Mouse (Mus musculus): ENCODE data around the gene Zfp704. TPM values are rescaled to one million over a fixed set of nuclear protein-coding genes. Genes with fewer than 3 reads are reported as not detected.

Zfp704 gene
- polyA plus RNA-seq, 1 experiment from 2014 or later, result 12.0 TPM

- Histone ChIP-seq H3K27me3 (no peaks in the 10 kb centered on the region), H3K27ac (no peak overlapping the region), H3K36me3 (no peaks in the 10 kb centered on the region), H3K4me1 (replicated peaks) (peaks cover 29% of the 10 kb centered on the region), H3K9me3 (no peaks in the 10 kb centered on the region), H3K9ac (replicated peaks) (no peak overlapping the region), H3K4me3 (replicated peaks) (no peak overlapping the region), H3K4me2 (no peak overlapping the region)
- no peak for ATAC-seq (ENCODE audit: insufficient number of reproducible peaks, insufficient read depth, low FRiP score, low TSS enrichment, low read depth)
- WGBS, result 81% methylated on average over 7 of the region's 7 CpGs
These were observed 96.2 kb downstream of the Zfp704 start for GRCm38 (mm10) chr3:9513703-9514110.

- no peaks in the 10 kb centered on the region for H3K27me3 ChIP-seq
- WGBS, result 96% methylated on average over 10 of the region's 10 CpGs
These were observed 97.7 kb downstream of the Zfp704 start for GRCm38 (mm10) chr3:9512199-9512598.

GRCm38 (mm10) chr3:9505692-9506211 lies 104.1 kb downstream of the Zfp704 start:
- no peak overlapping the region for H3K4me2 ChIP-seq
- H3K9me3 ChIP-seq, result no peaks in the 10 kb centered on the region
- H3K9ac ChIP-seq (replicated peaks), result no peak overlapping the region
- WGBS, result 69% methylated on average over 6 of the region's 6 CpGs
- no peaks in the 10 kb centered on the region for H3K36me3 ChIP-seq
- no peak for ATAC-seq (ENCODE audit: insufficient number of reproducible peaks, insufficient read depth, low FRiP score, low TSS enrichment, low read depth)
- no peak overlapping the region for H3K4me3 ChIP-seq (replicated peaks)
- H3K27ac ChIP-seq, result no peak overlapping the region
- peaks cover 9% of the 10 kb centered on the region for H3K4me1 ChIP-seq (replicated peaks)
- H3K27me3 ChIP-seq, result no peaks in the 10 kb centered on the region

More at GRCm38 (mm10) chr3:9512199-9512598, 97.7 kb downstream of the Zfp704 start:
- Histone ChIP-seq H3K27ac (no peak overlapping the region), H3K4me2 (no peak overlapping the region), H3K9me3 (no peaks in the 10 kb centered on the region), H3K4me3 (replicated peaks) (no peak overlapping the region), H3K9ac (replicated peaks) (no peak overlapping the region), H3K36me3 (no peaks in the 10 kb centered on the region), H3K4me1 (replicated peaks) (peaks cover 20% of the 10 kb centered on the region)
- no peak for ATAC-seq (ENCODE audit: insufficient number of reproducible peaks, insufficient read depth, low FRiP score, low TSS enrichment, low read depth)

GRCm38 (mm10) chr3:9504371-9504770 lies 105.5 kb downstream of the Zfp704 start:
- Histone ChIP-seq H3K36me3 (no peaks in the 10 kb centered on the region), H3K4me2 (no peak overlapping the region), H3K9ac (replicated peaks) (no peak overlapping the region), H3K4me1 (replicated peaks) (peaks cover 23% of the 10 kb centered on the region), H3K27me3 (no peaks in the 10 kb centered on the region), H3K9me3 (no peaks in the 10 kb centered on the region), H3K27ac (no peak overlapping the region), H3K4me3 (replicated peaks) (no peak overlapping the region)
- 91% methylated on average over 4 of the region's 4 CpGs for WGBS
- no peak for ATAC-seq (ENCODE audit: insufficient number of reproducible peaks, insufficient read depth, low FRiP score, low TSS enrichment, low read depth)

GRCm38 (mm10) chr3:9500725-9501124 lies 109.2 kb downstream of the Zfp704 start:
- H3K9ac ChIP-seq (replicated peaks), result no peak overlapping the region

GRCm38 (mm10) chr3:9499994-9500553 lies 109.8 kb downstream of the Zfp704 start:
- Histone ChIP-seq H3K4me1 (replicated peaks) (peaks cover 37% of the 10 kb centered on the region), H3K4me2 (no peak overlapping the region), H3K27me3 (no peaks in the 10 kb centered on the region), H3K27ac (0 out of 2 replicates have a peak overlapping the region, but pooled peaks have one; percentile 0), H3K36me3 (no peaks in the 10 kb centered on the region), H3K9me3 (no peaks in the 10 kb centered on the region), H3K4me3 (replicated peaks) (no peak overlapping the region), H3K9ac (replicated peaks) (no peak overlapping the region)
- no peak; the same call in 1 of the 2 replicates for ATAC-seq (ENCODE audit: insufficient number of reproducible peaks, insufficient read depth, low FRiP score, low TSS enrichment, low read depth)
- WGBS, result 70% methylated on average over 8 of the region's 8 CpGs

More at GRCm38 (mm10) chr3:9500725-9501124, 109.2 kb downstream of the Zfp704 start:
- H3K9me3 ChIP-seq, result no peaks in the 10 kb centered on the region
- ATAC-seq (ENCODE audit: insufficient number of reproducible peaks, insufficient read depth, low FRiP score, low TSS enrichment, low read depth), result peak; percentile 87
- WGBS, result 32% methylated on average over 6 of the region's 6 CpGs
- H3K4me1 ChIP-seq (replicated peaks), result peaks cover 39% of the 10 kb centered on the region
- no peak overlapping the region for H3K4me3 ChIP-seq (replicated peaks)
- H3K36me3 ChIP-seq, result no peaks in the 10 kb centered on the region
- H3K27ac ChIP-seq, result 0 out of 2 replicates have a peak overlapping the region, but pooled peaks have one; percentile 24
- no peak overlapping the region for H3K4me2 ChIP-seq
- no peaks in the 10 kb centered on the region for H3K27me3 ChIP-seq

- ATAC-seq (ENCODE audit: insufficient number of reproducible peaks, insufficient read depth, low FRiP score, low TSS enrichment, low read depth), result no peak
- Histone ChIP-seq H3K9me3 (no peaks in the 10 kb centered on the region), H3K9ac (replicated peaks) (no peak overlapping the region), H3K4me1 (replicated peaks) (peaks cover 39% of the 10 kb centered on the region), H3K36me3 (no peaks in the 10 kb centered on the region), H3K27ac (peak overlapping the region; percentile 0; the same call in 1 of the 2 replicates), H3K4me2 (no peak overlapping the region), H3K27me3 (no peaks in the 10 kb centered on the region), H3K4me3 (replicated peaks) (no peak overlapping the region)
- 49% methylated on average over 5 of the region's 5 CpGs for WGBS
These were observed 110.4 kb downstream of the Zfp704 start for GRCm38 (mm10) chr3:9499489-9499888.

GRCm38 (mm10) chr3:9497260-9497659 lies 112.6 kb downstream of the Zfp704 start:
- Histone ChIP-seq H3K27me3 (no peaks in the 10 kb centered on the region), H3K27ac (no peak overlapping the region), H3K4me3 (replicated peaks) (no peak overlapping the region), H3K4me1 (replicated peaks) (peaks cover 41% of the 10 kb centered on the region), H3K4me2 (no peak overlapping the region), H3K9me3 (no peaks in the 10 kb centered on the region), H3K9ac (replicated peaks) (no peak overlapping the region), H3K36me3 (no peaks in the 10 kb centered on the region)
- no peak for ATAC-seq (ENCODE audit: insufficient number of reproducible peaks, insufficient read depth, low FRiP score, low TSS enrichment, low read depth)
- 48% methylated on average over 5 of the region's 5 CpGs for WGBS

GRCm38 (mm10) chr3:9491766-9492283 lies 118.1 kb downstream of the Zfp704 start:
- no peak overlapping the region for H3K27ac ChIP-seq
- no peaks in the 10 kb centered on the region for H3K9me3 ChIP-seq
- 89% methylated on average over 4 of the region's 4 CpGs for WGBS
- H3K4me3 ChIP-seq (replicated peaks), result no peak overlapping the region
- no peaks in the 10 kb centered on the region for H3K27me3 ChIP-seq
- H3K4me2 ChIP-seq, result no peak overlapping the region
- H3K4me1 ChIP-seq (replicated peaks), result peaks cover 6% of the 10 kb centered on the region; the same call in 1 of the 2 replicates
- H3K9ac ChIP-seq (replicated peaks), result no peak overlapping the region
- no peak for ATAC-seq (ENCODE audit: insufficient number of reproducible peaks, insufficient read depth, low FRiP score, low TSS enrichment, low read depth)
- H3K36me3 ChIP-seq, result no peaks in the 10 kb centered on the region

GRCm38 (mm10) chr3:9487644-9488043 lies 122.2 kb downstream of the Zfp704 start:
- H3K4me1 ChIP-seq (replicated peaks), result no peaks in the 10 kb centered on the region
- 87% methylated on average over 4 of the region's 4 CpGs for WGBS

GRCm38 (mm10) chr3:9485506-9485905 lies 124.4 kb downstream of the Zfp704 start:
- ATAC-seq (ENCODE audit: insufficient number of reproducible peaks, insufficient read depth, low FRiP score, low TSS enrichment, low read depth), result no peak
- H3K9ac ChIP-seq (replicated peaks), result no peak overlapping the region
- H3K4me2 ChIP-seq, result no peak overlapping the region
- no peaks in the 10 kb centered on the region for H3K27me3 ChIP-seq
- no peaks in the 10 kb centered on the region for H3K36me3 ChIP-seq
- H3K27ac ChIP-seq, result no peak overlapping the region
- 90% methylated on average over 3 of the region's 3 CpGs for WGBS
- no peaks in the 10 kb centered on the region for H3K9me3 ChIP-seq
- H3K4me3 ChIP-seq (replicated peaks), result no peak overlapping the region
- no peaks in the 10 kb centered on the region for H3K4me1 ChIP-seq (replicated peaks)

More at GRCm38 (mm10) chr3:9487644-9488043, 122.2 kb downstream of the Zfp704 start:
- ATAC-seq (ENCODE audit: insufficient number of reproducible peaks, insufficient read depth, low FRiP score, low TSS enrichment, low read depth), result no peak
- Histone ChIP-seq H3K4me2 (no peak overlapping the region), H3K27ac (no peak overlapping the region), H3K9ac (replicated peaks) (no peak overlapping the region), H3K36me3 (no peaks in the 10 kb centered on the region), H3K9me3 (no peaks in the 10 kb centered on the region), H3K27me3 (no peaks in the 10 kb centered on the region), H3K4me3 (replicated peaks) (no peak overlapping the region)

All from limb, embryonic 12.5 days (tissue).